Mouse (Mus musculus): Measurements from ENCODE around the gene Pip5k1a.
"Not testable (repeated sequence)": the region's sequence is repeated elsewhere in the genome, so short reads cannot be mapped to it uniquely, and the experiment has no call there.

Gene Pip5k1a

GRCm38 (mm10) chr3:95041625-95042024 lies 65.1 kb downstream of the Pip5k1a start:
- no peak for DNase-seq

GRCm38 (mm10) chr3:95029953-95030352 lies 76.8 kb downstream of the Pip5k1a start:
- no peak for DNase-seq

- not testable (repeated sequence) for DNase-seq
Measured at GRCm38 (mm10) chr3:95029291-95029827, 77.4 kb downstream of the Pip5k1a start.

DNA sequence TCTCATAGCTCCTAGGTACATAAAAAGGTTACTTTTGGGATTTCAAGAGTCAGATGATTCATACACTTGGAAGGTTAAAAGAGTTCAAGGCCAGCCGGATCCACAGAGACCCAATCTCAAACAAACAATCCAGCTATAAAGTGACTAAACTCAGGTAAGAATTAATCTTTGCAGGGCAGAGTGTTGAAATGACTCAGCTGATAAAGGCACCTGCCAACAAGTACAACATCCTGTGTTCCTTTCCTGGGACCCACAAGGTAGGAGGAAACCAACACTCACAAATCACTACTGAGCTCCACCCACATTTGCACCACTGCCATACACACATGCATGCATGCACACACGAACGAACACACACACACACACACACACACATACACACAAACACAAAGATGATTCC lies 78.1 kb downstream of the Pip5k1a start:
- DNase-seq, result no peak

GRCm38 (mm10) chr3:95027701-95028100 lies 79.0 kb downstream of the Pip5k1a start:
- DNase-seq, result peak; percentile 70

DNA sequence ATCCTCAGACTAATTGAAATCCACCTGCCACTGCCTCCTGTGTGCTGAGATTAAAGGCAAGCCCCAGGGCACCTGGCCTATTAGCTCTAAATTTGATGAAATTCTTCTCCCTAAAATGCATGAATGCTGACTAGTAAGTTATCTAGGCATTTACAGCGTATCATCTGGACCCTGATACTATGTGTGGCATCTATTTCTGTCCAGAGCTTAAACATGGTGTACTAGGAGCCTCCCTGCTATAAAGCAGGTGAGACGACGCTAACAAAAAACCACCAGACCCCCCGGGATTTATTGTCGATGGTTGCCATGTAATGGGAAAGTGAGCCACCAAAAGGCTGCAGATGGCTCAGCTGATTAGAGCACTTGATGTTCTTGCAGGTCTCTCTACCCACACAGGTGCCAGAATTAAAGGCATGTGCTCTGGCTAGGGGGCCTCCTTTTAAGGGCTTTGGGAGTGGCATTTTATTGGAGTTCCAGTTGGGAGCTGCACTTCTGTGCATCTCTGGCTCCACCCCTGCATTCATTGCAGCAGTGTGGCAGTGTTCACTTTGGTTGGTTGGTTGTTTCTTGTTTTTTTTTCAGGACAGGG lies 79.6 kb downstream of the Pip5k1a start:
- no peak for DNase-seq

DNA sequence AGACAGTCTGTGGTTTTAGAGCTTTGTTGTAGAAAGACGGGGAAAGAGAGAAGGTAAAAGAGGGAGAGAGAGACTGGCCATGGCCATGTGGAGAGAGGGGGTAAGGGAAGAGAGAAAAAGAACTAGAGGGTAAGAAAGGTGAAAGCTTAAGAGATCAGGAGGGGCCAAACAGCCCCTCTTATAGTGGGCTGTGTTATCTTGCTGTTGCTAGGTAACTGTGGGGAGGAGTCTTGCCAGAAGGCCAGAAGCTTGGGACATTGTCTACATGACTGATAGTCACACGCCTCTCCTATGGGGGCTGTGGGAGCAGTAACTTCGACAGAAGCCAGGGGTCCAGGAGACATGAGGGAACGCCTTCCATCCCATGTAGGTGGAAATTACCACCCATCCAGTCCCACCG lies 81.5 kb downstream of the Pip5k1a start:
- DNase-seq, result no peak

DNA sequence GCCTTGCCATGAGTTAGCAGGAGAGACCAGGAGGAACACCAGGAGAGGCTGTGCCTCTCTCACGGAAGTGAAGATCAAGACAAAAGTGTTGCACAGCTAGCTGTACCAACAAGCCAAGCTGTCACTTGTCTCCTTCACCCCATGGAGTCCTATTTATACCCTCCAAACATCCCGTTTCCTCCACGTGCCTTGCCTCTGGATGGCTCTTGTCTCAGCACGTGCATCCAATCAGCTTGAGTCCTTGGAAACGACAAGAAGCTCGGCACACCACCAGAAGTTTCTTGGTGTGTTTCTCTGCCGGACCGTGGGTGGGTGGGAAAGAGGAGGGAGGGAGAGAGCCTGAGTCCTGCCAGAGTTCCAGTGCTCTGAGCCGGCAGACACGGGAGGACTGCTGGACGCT lies 82.2 kb downstream of the Pip5k1a start:
- DNase-seq, result peak; percentile 50

DNA sequence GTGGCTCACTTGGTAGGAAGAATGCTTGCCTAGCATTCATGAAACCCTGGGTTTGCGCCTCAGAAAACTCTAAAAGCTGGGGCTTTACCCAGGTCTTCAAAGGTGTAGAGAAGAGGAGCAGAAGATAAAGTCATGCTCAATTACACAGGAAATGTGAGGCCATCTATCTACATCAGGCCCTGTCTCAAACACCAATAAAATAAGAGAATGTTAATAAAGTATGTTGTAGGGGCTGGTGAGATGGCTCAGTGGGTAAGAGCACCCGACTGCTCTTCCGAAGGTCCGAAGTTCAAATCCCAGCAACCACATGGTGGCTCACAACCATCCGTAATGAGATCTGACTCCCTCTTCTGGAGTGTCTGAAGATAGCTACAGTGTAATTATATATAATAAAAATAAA lies 85.8 kb downstream of the Pip5k1a start:
- DNase-seq, result not testable (repeated sequence)

GRCm38 (mm10) chr3:95018741-95019140 lies 88.0 kb downstream of the Pip5k1a start:
- DNase-seq, result no peak

DNA sequence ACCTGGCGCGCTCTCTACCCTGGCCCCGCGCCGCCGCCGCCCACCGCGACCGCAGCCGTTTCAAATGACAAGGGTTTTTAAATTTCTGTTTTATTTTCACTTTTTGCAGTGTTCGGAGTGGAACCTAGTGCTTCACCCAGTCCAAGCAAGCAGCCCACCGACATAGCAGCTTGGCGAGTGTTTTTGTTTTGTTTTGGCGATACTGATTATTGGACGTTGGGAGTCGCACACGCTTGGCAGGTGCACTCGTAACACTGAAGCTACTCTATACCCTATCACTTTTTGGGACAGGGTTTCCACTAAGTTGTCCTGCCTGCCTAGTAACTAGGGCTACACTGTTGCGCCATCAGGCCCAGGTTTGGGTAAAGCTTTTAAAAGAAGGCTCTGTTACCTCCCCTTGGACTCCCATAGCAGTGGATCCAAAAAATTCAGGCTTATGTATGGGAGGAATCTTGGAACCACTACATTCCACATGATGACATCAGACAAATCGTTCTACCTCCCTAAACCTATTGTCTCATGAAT lies 90.1 kb downstream of the Pip5k1a start:
- DNase-seq, result no peak

- peak; percentile 96 for DNase-seq
Measured at GRCm38 (mm10) chr3:95015891-95016531, 90.7 kb downstream of the Pip5k1a start.

- peak; percentile 100 for DNase-seq
Measured at GRCm38 (mm10) chr3:95015337-95015872, 91.3 kb downstream of the Pip5k1a start, which contains the start of gene Zfp687. Gene Zfp687 (minus strand): TSS chr3:95015448.

- DNase-seq, result peak; percentile 39
Measured at GRCm38 (mm10) chr3:95014428-95015151, 92.1 kb downstream of the Pip5k1a start.

DNA sequence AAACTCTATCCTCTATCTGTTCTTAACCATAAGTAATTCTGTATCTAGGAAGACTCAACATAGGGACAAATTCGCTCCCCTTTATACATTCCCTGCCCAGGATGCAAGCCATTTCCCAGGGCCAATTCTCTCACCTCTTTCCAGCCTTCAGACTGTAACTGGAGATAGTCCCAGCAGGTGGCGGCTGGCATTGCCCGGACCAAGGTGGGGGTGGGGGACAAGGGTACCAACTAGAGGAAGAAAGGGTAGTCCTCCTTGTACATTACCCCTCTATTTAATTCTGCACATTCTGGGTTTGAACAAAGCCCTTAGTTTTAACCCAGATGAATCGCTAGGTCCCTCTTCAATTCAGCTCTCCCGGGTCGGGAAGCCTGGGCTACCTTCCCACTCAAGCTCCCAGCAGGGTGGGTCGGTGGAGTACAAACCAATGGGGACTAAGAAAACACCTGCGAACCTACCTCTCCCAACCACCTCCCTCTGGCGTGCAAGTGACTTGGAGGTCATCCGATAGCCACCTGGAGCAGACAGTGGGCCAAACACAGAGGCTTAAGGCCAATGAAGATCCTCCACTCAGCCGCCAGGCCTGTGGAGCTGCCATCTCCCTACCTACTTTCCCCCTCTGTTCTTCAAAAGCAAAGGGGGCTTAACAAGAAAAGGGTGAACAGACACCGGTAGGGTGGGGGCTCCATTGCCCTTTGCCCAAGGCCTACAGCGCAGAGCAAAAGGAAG lies 92.9 kb downstream of the Pip5k1a start:
- DNase-seq, result no peak

DNA sequence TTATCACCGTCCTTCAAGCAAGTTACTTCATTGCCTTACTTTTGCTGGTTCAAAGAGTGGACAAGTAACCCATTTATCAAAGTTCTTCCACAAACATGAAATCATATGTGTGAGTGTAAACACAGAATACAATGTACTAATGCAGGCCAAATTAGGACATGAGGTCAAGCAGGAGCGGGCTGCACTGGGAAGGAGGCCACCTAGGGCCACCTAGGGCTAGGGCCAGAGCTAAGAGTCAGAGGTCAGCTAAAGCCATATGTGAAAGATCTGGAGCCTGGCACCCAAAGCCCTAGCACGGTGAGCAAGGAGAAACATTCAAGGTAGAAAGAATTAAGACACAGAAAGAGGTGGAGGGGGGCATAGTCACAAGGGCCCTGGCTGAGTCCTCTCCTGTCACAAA lies 93.7 kb downstream of the Pip5k1a start:
- DNase-seq, result no peak

- no peak for DNase-seq
Measured at GRCm38 (mm10) chr3:95010396-95010795, 96.3 kb downstream of the Pip5k1a start.
